Mouse (Mus musculus): ENCODE measurements around the gene Kcnj13. TPM values are rescaled to one million over a fixed set of nuclear protein-coding genes. Genes with fewer than 3 reads are reported as not detected.

The Kcnj13 gene
- total and polyA plus RNA-seq, 3 experiments = 0.10 to 0.23 TPM; not detected in 1

GRCm38 (mm10) chr1:87404710-87405109 is 10.2 kb upstream of the Kcnj13 start:
- H3K9me3 ChIP-seq (replicated peaks; ENCODE audit: insufficient read depth, low read length) = no peaks in the 10 kb centered on the region
- no peak for DNase-seq (ENCODE audit: low read depth, low spot score)
- no peaks in the 10 kb centered on the region for H3K27me3 ChIP-seq (ENCODE audit: control insufficient read depth in 1 of 2, insufficient read depth in 2 of 2, low read length in 2 of 2)
- no peak overlapping the region for H3K9ac ChIP-seq (ENCODE audit: control insufficient read depth, low read depth, low read length, poor library complexity, severe bottlenecking)
- no peak overlapping the region for H3K4me3 ChIP-seq (ENCODE audit: control insufficient read depth in 1 of 2, insufficient read depth in 1 of 2, low read depth in 2 of 2, low read length in 2 of 2)
- peaks cover 0 to 47% of the 10 kb centered on the region in 2 experiments; a peak in 2 of 4 replicates for H3K36me3 ChIP-seq (ENCODE audit: control insufficient read depth in 1 of 2, insufficient read depth in 2 of 2, low read length in 2 of 2)
- H3K4me1 ChIP-seq (ENCODE audit: control insufficient read depth in 1 of 2, insufficient read depth in 2 of 2, low read length in 2 of 2) = no peaks in the 10 kb centered on the region
- no peak for TF ChIP-seq MXI1 (IDR thresholded peaks at IDR 0.05; ENCODE audit: low read depth, low read length)
- no peak for TF ChIP-seq POLR2AphosphoS5 (IDR thresholded peaks at IDR 0.05; ENCODE audit: borderline replicate concordance, low read depth, low read length)
- no peak overlapping the region for H3K27ac ChIP-seq (ENCODE audit: control insufficient read depth, low read depth, low read length)
- H3K79me2 ChIP-seq (ENCODE audit: control insufficient read depth, insufficient read depth, low read length, poor library complexity) = no peaks in the 10 kb centered on the region

- H3K9ac ChIP-seq (ENCODE audit: control insufficient read depth, low read depth, low read length, poor library complexity, severe bottlenecking) = no peak overlapping the region
- TF ChIP-seq CTCF (IDR thresholded peaks at IDR 0.05 in 2 of 3, conservative IDR thresholded peaks at IDR 0.05 in 1 of 3; ENCODE audit: control insufficient read depth in 1 of 3, insufficient read depth in 1 of 3, low read depth in 2 of 3, low read length in 3 of 3, poor library complexity in 1 of 3, severe bottlenecking in 1 of 3) = no peak
- TF ChIP-seq MYC (IDR thresholded peaks at IDR 0.05; ENCODE audit: low read depth, low read length) = no peak
- TF ChIP-seq UBTF (IDR thresholded peaks at IDR 0.05; ENCODE audit: borderline replicate concordance, insufficient read depth, low read depth, low read length) = no peak
- TF ChIP-seq EP300 (IDR thresholded peaks at IDR 0.05; ENCODE audit: low read depth in 1 of 2, low read length in 2 of 2) = no peak
- H3K4me3 ChIP-seq (ENCODE audit: control insufficient read depth in 1 of 2, insufficient read depth in 1 of 2, low read depth in 2 of 2, low read length in 2 of 2) = no peak overlapping the region
- H3K36me3 ChIP-seq (ENCODE audit: control insufficient read depth in 1 of 2, insufficient read depth in 2 of 2, low read length in 2 of 2) = peaks cover 0 to 8% of the 10 kb centered on the region in 2 experiments; a peak in 2 of 4 replicates
- no peak overlapping the region for H3K27ac ChIP-seq (ENCODE audit: control insufficient read depth, low read depth, low read length)
- no peaks in the 10 kb centered on the region for H3K9me3 ChIP-seq (replicated peaks; ENCODE audit: insufficient read depth, low read length)
- no peak for DNase-seq (ENCODE audit: low read depth, low spot score)
- no peaks in the 10 kb centered on the region for H3K4me1 ChIP-seq (ENCODE audit: control insufficient read depth in 1 of 2, insufficient read depth in 2 of 2, low read length in 2 of 2)
- no peaks in the 10 kb centered on the region for H3K27me3 ChIP-seq (ENCODE audit: control insufficient read depth in 1 of 2, insufficient read depth in 2 of 2, low read length in 2 of 2)
- no peaks in the 10 kb centered on the region; the same call in 1 of the 2 replicates for H3K79me2 ChIP-seq (ENCODE audit: control insufficient read depth, insufficient read depth, low read length, poor library complexity)
Measured at GRCm38 (mm10) chr1:87396923-87397586, 2.5 kb upstream of the Kcnj13 start.

- Histone ChIP-seq H3K9ac (ENCODE audit: control insufficient read depth, low read depth, low read length, poor library complexity, severe bottlenecking) (no peak overlapping the region), H3K27ac (ENCODE audit: control insufficient read depth, low read depth, low read length) (no peak overlapping the region), H3K27me3 (ENCODE audit: control insufficient read depth in 1 of 2, insufficient read depth in 2 of 2, low read length in 2 of 2) (no peaks in the 10 kb centered on the region), H3K79me2 (ENCODE audit: control insufficient read depth, insufficient read depth, low read length, poor library complexity) (no peaks in the 10 kb centered on the region; the same call in 1 of the 2 replicates), H3K9me3 (replicated peaks; ENCODE audit: insufficient read depth, low read length) (no peaks in the 10 kb centered on the region), H3K4me1 (ENCODE audit: control insufficient read depth in 1 of 2, insufficient read depth in 2 of 2, low read length in 2 of 2) (no peaks in the 10 kb centered on the region), H3K36me3 (ENCODE audit: control insufficient read depth in 1 of 2, insufficient read depth in 2 of 2, low read length in 2 of 2) (peaks cover 0 to 12% of the 10 kb centered on the region in 2 experiments; a peak in 2 of 4 replicates), H3K4me3 (ENCODE audit: control insufficient read depth in 1 of 2, insufficient read depth in 1 of 2, low read depth in 2 of 2, low read length in 2 of 2) (no peak overlapping the region)
- DNase-seq (ENCODE audit: low read depth, low spot score) = no peak
- TF ChIP-seq KAT2A (conservative IDR thresholded peaks at IDR 0.05; ENCODE audit: low read depth, low read length) (no peak), CHD1 (IDR thresholded peaks at IDR 0.05; ENCODE audit: low read depth, low read length) (no peak), MYB (IDR thresholded peaks at IDR 0.05; ENCODE audit: low read depth, low read length) (no peak), MAZ (IDR thresholded peaks at IDR 0.05; ENCODE audit: low read depth, low read length) (no peak), NELFE (IDR thresholded peaks at IDR 0.05; ENCODE audit: low read depth, low read length) (no peak), JUND (IDR thresholded peaks at IDR 0.05; ENCODE audit: low read depth, low read length) (no peak), CHD2 (IDR thresholded peaks at IDR 0.05; ENCODE audit: low read length) (no peak), TCF12 (IDR thresholded peaks at IDR 0.05; ENCODE audit: low read depth, low read length) (no peak), ZMIZ1 (IDR thresholded peaks at IDR 0.05; ENCODE audit: low read depth, low read length) (no peak), HCFC1 (IDR thresholded peaks at IDR 0.05; ENCODE audit: low read depth, low read length) (no peak), GATA1 (IDR thresholded peaks at IDR 0.05; ENCODE audit: low read depth, low read length) (no peak), USF2 (IDR thresholded peaks at IDR 0.05; ENCODE audit: borderline replicate concordance in 1 of 2, insufficient read depth in 1 of 2, low read depth in 1 of 2, low read length in 2 of 2) (no peak), TBP (IDR thresholded peaks at IDR 0.05; ENCODE audit: low read depth, low read length) (no peak), MAFK (IDR thresholded peaks at IDR 0.05; ENCODE audit: borderline replicate concordance, low read depth, low read length) (no peak), ZC3H11A (IDR thresholded peaks at IDR 0.05; ENCODE audit: low read depth, low read length) (no peak), RCOR1 (IDR thresholded peaks at IDR 0.05; ENCODE audit: low read depth, low read length) (no peak), MYC (IDR thresholded peaks at IDR 0.05; ENCODE audit: low read depth, low read length) (no peak), CTCF (IDR thresholded peaks at IDR 0.05 in 2 of 3, conservative IDR thresholded peaks at IDR 0.05 in 1 of 3; ENCODE audit: control insufficient read depth in 1 of 3, insufficient read depth in 1 of 3, low read depth in 2 of 3, low read length in 3 of 3, poor library complexity in 1 of 3, severe bottlenecking in 1 of 3) (no peak)
Measured at GRCm38 (mm10) chr1:87393444-87394195, 909 bp downstream of the Kcnj13 start.
